Mouse (Mus musculus): ENCODE results near the gene Son.

The Son gene

DNA sequence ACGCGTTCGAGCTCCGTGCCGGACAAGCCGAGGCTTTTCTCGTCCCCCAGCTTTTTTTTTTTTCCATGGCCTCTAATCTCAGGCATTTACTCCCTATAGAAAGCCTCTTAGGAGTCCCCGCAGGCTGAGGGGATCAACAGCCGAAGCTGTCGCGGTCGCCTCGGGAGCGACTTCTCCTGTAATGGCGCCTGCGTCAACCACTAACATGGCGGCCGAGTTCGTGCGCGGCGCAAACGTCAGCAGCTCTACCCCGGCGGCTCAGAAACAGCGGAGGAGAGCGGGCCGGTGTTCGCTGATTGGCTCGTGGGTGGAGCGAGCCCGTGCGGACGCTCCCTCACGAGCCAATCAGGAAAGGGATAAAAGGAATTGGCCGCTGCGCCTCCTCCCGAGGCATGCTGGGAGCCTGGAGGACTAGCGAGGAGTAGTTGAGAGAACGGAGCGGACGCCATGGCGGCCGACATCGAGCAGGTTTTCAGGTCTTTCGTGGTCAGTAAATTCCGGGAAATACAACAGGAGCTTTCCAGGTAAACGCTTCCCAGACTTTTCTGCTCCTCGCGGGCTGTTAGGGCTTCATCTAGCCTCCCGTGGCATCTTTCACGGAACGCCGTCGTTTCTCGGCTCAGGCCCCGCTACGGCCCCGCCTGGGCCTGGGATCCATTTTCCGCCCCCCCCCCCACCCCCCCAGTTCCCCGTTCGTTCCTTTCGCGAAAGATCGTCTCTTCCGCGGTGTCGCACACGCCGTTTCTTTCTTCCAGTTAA is at the start of gene Son:
Gene Son (plus strand): TSS at position 46 of the 759 bp plus-strand sequence.
- CTCF ChIA-PET = interaction anchor here (0.7 to 0.9 kb wide), 3 partner anchors 36 to 231 kb away, joined by 4 to 8 read pairs (median 4); no protein-coding TSS in a partner anchor

DNA sequence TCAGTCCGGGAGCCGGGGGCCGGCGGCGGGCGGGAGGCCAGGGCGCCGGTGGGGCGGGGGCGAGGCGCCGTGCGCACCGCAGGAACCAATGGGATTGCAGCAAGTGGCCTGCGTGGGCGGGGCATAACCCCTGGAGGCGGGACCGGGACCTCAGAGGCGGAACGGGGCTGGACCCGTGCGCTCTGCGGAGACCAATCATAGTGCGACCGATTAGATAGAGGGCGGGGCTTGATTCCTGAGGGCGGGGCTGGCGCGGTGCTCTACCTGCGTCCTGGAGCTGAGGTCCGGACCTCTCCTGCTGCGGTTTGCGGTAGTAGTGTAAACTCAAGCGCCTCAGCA is 49.7 kb upstream of the Son start, which contains the start of gene Tmem50b:
Gene Tmem50b (minus strand): TSS at position 129 of the 339 bp plus-strand sequence.
- CTCF ChIA-PET = no interaction called here

DNA sequence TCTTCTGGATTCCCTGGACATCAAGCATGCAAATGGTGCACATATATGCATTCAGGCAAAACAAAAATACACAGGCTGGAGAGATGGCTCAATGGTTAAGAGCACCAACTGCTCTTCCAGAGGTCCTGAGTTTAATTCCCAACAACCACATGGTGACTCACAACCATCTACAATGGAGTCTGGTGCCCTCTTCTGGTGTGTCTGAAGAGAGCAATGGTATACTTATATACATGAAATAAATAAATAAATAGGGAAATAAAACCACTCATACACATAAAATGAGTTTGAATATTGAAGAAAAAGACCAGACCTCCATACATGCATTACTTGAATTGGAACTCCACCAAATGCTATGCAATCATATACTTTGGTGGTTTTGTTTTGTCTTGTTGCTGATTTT is 48.1 kb upstream of the Son start:
- CTCF ChIA-PET = no interaction called here

DNA sequence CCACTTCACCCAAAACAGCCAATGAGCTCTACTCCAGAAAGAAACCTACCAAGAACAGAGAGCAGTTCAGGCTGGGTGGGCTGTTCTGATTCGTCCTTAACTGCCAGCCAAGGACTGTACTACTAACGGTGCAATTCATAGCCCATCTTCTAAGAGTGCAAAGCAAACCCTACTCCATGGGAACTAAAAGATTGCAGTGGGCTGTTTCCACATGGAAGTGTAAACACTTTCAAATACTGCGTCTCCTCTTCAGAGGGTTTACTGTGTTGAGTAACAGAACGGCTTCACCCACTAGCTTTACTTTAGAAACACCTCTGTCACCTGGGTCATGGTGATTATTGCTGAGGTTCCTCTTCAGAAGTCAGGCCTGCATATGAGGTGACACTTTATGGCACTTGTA is 46.2 kb upstream of the Son start:
- CTCF ChIA-PET = no interaction called here

DNA sequence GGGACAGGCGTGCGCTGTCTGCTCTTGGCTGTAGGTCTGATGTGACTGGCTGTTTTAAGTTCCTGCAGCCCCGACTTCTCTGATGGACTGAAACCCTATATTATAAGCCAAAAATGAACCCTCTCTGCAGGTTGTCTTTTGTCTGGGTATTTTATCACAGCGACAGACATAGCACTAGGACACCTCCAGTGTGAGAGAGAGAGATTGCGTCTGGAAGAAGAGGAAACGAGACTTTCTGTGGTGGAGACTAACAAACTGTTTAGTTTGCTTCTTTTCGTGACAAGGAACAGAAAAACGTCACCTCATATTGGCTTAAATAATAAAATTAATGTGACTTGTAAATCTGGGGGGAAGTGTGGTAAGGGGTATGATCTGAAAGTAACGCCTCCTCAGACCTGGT is 45.6 kb upstream of the Son start:
- CTCF ChIA-PET = no interaction called here

DNA sequence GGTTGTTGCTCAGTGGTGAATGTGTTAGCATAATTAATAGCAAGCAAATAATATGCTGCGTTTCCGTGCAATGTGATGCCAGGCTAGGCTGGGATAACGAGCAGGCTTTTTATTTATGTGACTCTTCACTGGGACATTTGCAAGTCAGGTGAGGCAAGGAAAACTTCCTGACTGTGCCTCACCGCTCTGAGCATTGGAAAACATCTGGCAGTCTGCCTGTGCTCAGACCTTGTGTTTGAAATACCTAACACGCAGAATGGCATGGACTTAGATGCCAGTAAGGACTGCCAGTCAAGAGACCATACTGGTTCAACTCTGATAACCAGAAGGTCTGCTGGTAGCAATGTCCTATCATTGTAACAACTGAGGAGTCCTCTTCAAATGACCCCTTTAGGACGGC is 42.1 kb upstream of the Son start:
- CTCF ChIA-PET = no interaction called here

DNA sequence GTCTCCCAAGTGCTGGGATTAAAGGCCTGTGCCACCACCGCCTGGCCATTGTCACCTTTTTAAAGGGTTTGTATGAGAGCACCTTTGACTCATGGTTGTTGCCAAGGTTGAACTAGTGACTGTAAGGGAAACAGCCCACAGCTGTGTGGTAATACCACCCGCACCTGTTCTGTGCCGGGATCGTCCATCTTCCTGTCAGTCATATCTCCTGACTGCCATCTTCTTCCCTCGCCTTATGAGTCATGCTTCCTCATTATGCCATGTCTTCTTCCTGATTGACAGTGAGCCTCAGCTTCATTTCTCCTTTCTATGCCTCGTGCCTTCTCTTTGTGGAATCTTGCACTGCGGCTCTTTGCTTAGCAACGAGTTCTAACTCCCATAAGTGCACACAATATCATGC is 40.3 kb upstream of the Son start:
- CTCF ChIA-PET = no interaction called here

DNA sequence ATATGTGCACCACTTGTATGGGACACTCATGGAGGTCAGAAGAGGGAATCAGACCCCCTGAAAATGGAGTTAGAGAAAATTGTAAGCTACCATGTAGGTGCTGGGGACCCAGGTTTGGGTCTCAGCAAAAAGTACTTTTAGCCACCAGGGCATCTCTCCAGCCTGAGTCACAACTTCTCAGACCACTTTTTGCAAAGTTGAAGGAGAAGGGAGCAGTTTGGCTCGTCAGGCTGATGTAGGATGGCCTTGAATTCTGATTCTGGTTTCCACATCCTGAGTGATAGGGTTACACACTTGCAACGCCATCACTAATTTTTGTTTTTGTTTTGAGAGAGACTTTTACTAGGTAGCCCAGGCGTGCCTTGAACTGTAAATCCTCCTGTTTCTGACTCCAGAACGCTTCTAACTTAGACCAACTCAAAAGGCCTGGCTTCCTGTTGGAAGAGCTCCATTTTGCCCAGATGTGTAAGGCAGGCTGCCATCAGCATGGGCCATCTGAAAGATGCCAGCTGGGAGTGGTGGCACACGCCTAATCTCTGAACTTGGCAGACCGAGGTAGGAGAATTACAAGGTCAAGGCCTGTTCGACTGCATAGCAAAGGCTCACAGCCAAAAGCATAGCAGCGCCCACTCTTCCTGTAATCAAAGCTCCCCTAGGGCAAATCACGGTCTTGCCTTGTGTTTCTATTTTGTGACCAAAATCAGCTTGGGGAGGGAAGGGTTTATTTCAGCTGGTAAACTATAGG is 37.6 kb upstream of the Son start:
- CTCF ChIA-PET = no interaction called here

DNA sequence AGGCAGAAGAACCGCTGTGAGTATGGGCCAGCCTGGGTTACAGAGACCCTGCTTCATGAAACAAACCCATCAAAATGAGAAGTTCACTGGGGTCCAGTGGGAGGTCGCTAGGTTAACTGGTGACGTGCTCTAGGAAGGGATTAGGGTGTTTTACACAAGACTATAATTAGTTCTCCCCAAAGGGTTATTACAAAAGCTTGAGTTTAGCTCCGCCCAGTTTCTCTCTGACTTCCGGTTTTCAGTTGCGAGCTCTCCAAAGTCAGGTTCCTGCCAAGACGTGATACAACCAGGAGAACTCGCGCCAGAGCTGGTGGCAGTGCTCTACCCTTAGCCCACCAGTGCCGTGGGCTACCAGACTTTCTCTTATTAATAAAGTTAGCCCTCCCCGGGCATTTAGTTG is 36.1 kb upstream of the Son start:
- CTCF ChIA-PET = no interaction called here

DNA sequence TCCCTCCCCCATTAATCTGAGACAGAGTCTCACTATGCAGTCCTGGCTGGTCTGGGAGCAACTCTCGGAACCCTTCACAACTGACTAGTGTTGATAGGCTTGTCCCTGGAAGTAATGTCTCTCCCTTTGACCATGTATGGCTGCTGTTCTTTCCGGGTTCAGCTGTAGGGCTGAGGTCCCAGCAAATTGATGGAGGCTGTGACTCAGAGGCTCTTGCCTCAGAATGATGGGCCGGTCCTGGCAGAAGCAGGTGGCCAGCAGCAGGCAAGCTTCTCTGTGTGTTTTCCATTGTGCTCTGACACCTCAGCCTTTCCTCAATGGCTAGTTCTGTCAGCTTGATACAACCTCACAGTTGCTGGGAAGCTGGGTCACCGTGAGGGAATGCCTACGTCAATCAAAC is 34.8 kb upstream of the Son start:
- CTCF ChIA-PET = no interaction called here

DNA sequence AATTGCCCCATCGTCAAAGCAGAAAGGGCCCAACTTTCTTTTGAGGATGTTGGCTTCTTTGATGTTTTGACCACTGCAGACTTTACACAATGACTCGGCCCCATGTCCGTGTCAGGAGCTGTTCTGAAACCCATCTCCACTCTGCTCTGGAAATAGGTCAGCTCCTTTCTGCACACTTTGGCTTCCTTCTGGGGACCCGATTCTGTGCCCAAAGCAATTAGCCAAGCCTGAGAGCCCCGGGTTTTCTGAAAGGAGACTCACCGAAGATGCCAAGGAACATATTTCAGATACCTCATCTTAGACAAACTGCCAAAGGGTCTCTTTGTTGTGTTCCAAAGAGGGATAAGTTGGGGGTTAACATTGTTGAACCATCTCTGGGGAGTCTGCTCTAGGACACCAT is 32.8 kb upstream of the Son start:
- CTCF ChIA-PET = interaction anchor here (0.5 kb wide), 1 partner anchor 469 kb away, joined by 6 read pairs; no protein-coding TSS in a partner anchor

DNA sequence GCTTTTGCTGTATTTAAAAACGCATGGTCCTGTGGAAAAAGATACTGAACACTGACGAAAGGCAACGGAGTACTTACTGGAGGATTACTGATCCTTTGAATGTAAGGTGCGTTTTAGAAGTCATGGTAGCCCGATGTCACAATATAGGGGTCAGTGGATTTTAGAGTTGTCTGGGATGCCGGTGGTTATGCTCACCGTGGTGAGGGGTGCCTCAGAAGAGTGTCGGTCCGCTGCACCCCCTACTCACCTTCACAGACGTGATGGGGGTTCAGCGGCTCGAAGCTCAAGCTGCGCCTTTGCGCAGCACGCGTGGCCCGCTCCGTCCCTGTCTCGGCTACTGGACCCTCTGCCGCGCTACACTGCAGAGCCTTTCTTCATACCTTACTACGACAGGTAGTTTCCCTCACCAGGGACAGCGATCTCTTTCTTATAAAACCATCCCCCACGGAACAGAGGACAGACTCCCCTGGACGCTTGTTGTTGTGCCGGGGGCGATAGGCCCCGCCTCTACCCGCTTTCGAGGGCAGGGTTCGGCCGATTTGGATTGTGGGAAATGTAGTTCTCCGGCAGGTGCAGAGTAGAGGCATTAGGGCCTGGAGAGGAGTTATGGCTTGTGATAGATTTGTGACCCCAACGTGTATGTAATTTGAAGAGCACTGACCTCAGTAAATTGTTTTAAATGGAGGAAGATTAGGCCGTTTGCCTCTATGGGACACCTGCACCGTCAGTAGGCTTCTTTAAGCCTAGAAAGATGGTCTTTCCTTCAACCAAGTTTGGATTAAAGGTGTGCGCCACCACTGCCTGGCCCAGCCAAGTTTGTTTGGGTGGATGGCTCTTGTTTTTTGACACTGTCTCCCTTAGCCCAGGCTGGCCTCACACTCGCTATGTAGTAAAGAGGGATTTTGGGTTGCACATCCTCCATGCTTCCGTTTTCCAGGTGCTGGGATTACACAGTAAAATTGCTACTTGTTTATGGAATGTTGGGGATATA is 28.5 kb upstream of the Son start, which contains the start of gene Dnajc28:
Gene Dnajc28 (minus strand): TSS at position 516 of the 991 bp plus-strand sequence.
- CTCF ChIA-PET = no interaction called here

DNA sequence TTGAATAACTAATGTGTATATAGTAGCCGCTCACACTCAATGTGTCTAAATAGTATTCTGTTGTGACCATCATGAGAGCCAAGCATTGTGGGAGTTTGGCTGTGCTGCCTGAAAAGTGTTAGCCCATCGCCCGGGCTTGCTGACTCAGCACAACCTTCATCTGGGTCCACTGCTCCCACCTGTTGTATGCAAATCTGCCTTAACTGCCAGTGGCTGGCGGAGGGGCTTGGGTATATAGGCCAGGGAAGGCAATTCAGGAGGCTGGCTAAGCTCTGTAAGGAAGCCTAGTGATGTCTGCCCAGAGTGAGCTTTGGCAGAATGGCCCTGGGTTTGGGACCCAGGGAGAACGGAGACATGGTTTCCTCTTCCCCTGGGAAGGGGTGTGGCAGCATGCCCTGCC is 27.1 kb upstream of the Son start:
- CTCF ChIA-PET = interaction anchor here (1.2 kb wide), 1 partner anchor 98 kb away, joined by 4 read pairs; no protein-coding TSS in a partner anchor

DNA sequence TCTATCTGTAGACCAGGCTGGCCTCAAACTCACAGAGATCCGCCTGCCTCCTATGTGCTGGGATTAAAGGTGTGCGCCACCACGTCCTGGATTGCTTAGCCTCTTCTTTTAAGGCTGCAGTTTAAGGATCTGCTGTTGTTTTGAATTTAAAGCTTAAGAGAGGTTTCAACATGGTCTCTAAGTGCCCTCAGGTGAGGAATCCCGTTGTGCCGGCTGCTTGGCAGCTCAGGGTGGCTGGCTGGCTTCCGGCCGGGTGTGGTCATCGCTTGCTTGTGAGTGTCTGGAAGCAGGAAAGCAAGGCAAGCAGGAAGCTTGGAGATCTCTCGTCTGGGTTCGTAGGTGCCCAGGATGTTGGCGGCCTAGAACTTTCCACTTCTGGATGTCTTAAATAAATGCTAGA is 26.3 kb upstream of the Son start:
- CTCF ChIA-PET = interaction anchor here (0.6 kb wide), 1 partner anchor 18 kb away, joined by 5 read pairs; no protein-coding TSS in a partner anchor

DNA sequence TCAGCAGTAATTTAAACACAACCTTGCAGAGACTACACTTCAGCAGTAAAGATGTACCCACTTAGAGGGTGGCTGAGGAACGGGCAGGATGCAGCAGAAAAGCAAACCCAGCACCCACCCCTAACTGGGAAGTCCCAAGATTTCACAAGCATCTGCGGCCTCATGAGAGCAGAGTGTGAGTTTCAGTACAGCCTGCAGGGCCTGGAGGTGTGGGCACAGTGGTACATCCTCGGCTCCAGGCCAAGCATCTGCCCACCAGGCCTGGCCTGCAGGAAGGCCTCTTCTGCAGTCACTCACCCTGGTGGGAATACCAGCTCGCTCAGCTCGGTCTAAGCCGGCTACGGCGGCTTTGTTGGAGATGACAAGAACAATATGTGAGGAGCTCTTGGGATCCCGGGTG is 24.2 kb upstream of the Son start:
- CTCF ChIA-PET = no interaction called here

DNA sequence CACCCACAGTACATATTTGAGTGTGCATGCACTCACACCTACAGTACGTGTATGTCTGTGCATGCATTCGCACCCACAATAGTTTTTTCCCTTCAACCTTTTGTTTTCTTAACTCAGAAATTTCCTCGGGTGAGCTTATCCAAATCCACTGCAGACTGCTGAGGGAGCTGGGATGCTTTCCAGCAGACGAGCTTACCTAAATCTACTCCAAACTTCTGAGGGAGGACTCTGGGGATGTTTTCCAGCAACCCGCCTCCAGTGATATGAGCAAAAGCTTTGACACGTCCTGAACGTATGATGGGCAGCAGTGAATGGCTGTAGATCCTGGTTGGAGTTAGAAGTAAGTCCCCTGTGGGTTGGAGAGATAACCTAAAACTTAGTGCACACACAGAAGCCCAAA is 19.5 kb upstream of the Son start:
- CTCF ChIA-PET = no interaction called here

DNA sequence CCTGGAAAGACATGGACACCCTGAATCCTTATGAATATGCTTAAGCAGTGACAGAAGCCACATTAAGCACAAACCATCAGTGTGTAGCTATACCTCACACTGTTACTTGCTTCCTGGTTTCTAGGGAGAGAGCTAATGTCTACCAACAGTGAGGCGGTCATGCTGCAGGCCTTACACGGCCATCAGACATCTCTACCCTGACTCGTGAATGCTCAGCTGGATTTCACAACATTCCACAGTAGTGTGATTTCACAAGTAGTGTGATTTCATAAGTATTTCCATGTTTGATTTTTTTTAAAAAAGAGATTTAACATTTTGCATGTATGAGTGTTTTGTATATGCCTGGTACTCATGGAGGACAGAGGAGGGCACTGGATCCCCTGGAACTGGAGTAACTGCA is 18.6 kb upstream of the Son start:
- CTCF ChIA-PET = no interaction called here

DNA sequence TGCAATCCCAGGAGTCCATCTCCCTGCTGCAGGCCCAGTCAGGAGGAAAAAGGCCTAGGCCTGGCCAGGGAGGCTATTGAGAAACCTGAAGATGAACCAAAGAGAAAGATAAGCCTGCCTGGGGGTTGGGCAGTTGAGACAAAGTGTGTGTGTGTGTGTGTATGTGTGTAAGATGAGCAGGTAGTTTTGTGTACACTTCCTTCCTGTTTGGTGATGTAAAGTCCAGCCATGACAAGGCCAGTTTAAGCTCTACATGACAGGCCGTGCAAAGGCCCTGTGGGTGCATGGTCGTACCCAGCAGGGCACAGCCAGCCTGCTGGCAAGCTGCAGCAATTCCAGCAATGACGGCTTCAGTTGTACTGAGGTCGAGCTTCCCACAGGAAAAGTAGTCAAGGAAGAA is 17.6 kb upstream of the Son start:
- CTCF ChIA-PET = interaction anchor here (0.6 kb wide), 1 partner anchor 41 kb away, joined by 3 read pairs; no protein-coding TSS in a partner anchor

DNA sequence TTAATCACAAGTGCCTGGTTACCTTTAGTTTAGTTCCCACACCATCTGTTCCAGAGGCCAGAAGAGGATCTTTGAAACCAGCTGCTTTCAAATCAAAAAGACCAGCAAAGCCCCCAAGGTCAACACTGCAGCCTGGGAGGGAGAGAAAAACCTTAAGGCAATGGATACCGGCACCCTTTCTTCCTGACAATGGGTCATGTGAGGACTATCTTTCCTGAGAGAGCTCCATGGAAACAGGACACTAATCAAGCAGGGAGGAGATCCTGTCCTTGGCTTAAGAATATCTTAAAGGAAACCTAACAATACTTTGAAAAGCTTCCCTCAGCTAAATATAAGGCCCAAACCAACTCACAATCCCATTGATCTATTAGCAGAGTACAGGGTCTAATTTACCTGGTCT is 16.7 kb upstream of the Son start:
- CTCF ChIA-PET = no interaction called here

DNA sequence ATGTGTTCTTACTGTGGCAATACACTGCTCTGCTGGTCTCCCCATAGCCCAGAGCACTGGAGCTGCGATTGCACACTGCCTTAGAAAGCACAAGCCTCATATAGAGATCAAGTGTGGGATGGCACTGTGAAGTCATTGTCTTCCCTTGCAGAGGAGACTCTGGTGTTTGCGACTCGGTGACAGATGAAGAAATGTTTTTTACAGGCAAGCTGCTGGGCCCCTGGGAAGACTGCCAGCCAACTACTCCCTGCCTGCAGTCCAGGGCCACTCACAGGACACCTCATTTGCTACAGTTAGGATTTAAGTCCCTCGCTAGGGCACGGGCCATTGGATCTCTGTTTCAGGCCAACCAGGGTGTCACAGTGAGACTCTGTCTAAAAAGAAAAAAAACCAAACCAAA is 14.9 kb upstream of the Son start:
- CTCF ChIA-PET = no interaction called here

DNA sequence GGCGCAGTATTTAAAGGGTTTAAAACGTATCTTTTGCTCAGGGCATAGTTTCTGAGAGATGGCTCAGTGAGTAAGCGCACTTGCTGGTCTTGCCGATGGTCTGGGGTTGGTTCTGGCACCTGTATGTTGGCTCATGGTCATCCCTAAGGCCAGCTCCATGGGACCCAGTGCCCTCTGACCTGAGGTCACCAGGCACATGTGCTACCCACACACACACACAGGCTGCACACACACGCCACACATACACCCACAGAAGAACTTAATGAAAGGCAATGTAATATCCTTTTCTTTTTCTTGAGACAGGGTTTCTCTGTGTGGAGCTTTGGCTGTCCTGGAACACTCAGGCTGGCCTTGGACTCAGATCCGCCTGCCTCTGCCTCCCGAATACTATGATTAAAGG is 14.4 kb upstream of the Son start:
- CTCF ChIA-PET = interaction anchor here (0.7 kb wide), 1 partner anchor 190 kb away, joined by 4 read pairs; no protein-coding TSS in a partner anchor

DNA sequence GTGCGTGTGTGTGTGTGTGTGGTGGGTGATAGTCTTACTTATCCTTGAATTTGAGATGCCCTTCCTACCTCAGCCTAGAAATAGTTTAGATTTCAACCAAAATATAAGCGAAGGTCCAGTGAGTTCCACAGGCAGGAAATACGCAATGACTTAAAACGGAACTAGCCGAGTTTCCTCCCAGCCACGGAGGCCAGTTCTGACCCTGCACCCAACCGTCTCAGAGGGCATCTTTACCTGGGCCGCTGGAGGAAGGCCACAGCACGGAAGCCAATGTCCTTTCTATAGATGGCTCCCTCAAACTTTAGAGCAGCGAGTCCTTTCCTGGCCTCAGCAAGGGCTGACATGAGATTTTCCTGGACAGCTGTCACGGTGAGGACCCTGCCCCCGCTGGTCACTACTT is 13.7 kb upstream of the Son start:
- CTCF ChIA-PET = interaction anchor here (0.7 kb wide), 1 partner anchor 191 kb away, joined by 4 read pairs; no protein-coding TSS in a partner anchor
